Mouse (Mus musculus) spleen, adult 18-20 months (tissue): Measurements from ENCODE around the gene Myo19.

ENCODE experiments used
- DNase-seq, 2 experiments: peaks; one replicate each; pipeline ENCODE4 v3.0.0; 2022; ENCODE audit warnings: mixed read lengths in 2 of 2

The Myo19 gene

DNA sequence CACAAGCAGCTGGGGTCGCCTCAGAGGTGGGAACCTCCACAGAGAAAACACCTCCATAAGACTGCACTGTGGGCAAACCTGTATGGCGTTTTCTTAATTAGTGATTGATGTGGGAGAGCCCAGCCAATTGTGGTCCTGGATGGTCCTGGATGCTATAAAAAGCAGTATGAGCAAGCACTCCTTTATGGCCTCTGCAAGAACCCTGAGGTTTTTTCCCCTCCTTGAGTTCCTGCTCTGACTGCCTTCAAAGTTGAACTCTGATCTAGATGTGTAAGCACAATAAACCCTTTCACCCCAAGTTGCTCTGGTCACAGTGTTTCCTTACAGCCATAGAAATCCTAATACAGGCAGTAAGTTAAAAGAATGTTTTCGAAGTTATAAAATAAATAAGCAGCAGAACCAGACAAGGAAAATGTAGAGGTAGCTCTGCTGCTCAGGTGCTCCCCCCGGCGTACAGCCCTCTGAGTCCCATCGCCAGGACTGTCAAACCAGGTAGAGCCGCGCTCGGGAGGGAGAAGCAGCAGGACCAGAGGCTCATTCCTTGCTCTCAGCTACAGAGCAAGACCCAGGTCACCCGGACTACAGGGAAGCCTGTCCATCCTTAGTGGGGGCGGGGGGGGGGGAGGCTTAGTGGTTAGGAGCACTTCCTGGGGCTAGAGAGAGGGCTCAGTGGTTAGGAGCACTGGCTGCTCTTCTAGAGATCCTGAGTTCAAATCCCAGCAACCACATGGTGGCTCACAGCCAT lies 7.0 kb downstream of the Myo19 start:
- no peak for DNase-seq

GRCm38 (mm10) chr11:84888025-84888424 lies 8.1 kb downstream of the Myo19 start:
- DNase-seq = no peak

GRCm38 (mm10) chr11:84889492-84889891 lies 9.5 kb downstream of the Myo19 start:
- no peak for DNase-seq

- DNase-seq = no peak
Measured at GRCm38 (mm10) chr11:84891705-84892104, 11.8 kb downstream of the Myo19 start.

DNA sequence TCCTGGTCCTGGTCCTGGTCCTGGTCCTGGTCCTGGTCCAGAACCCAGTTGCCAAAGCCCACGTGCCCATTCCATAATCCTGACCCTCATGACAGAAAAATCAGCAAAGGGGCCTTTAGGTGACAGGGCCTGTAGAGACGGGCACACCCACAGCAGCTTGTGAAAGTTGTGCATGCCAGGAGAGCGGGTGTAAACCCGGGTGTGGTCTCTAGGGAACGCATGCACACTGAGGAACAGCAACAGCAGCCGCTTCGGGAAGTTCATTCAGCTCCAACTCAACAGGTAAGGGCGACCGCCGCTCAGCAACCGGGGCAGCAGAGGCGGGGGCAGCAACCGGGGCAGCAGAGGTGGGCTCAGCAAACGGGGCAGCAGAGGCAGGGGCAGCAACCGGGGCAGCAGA lies 13.2 kb downstream of the Myo19 start:
- no peak for DNase-seq

- DNase-seq = no peak
Measured at GRCm38 (mm10) chr11:84904597-84905144, 24.7 kb downstream of the Myo19 start.

DNA sequence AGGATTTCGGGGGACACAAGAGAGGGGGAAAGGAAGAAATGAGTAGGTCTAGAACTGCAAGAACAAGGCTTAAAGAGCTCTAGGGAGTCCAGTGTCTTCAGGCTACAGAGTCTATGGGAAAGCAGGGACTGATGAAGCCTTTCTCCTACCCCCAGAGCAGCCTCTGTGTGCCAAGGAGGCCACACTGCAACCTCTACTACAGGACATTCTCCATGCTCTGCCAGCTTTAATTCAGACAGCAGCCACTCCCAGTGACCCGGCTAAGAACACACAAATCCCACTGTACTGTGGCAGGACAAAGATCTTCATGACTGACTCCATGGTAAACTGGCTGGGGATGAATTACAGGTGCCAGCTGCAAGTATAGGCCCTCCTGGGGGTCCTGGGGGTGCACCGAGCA lies 27.1 kb downstream of the Myo19 start:
- DNase-seq = no peak

DNA sequence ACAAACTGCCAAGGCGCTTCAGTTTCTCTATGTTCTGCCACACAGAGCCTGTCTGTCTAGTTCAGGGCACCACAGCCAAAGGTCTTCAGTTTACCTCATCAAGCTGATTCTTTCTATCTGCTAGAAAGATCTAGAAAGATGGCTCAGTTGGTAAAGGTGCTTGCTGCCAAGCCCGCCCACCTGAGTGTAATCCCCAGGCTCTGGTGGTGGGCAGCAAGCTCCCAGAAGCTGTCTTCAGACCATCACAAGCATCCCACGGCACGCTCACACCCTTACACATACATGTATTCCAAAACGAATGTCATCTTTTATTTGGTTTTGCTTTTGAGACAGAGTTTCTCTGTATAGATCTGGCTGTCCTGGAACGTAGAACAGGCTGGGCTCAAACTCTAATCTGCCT lies 28.5 kb downstream of the Myo19 start:
- no peak for DNase-seq

DNA sequence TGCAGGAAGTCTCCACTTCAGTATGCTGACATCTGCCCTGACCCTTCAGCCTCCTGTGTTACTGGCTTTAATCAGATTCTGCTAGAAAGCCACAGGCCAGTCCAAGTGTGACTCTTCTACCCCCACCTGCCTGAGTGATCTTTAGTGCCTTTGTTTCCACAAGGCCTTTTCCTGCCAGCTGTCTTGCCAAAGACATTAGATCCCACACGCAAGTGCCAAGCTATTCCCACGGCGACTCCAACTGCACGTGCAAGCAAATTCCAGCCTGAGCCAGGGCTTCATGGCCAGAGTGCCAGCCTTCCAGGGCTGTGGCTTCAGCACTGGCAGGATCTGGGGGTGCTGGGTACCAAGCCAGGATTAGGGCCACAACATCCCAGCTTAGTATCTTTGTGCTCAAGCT lies 30.5 kb downstream of the Myo19 start:
- DNase-seq = no peak

DNA sequence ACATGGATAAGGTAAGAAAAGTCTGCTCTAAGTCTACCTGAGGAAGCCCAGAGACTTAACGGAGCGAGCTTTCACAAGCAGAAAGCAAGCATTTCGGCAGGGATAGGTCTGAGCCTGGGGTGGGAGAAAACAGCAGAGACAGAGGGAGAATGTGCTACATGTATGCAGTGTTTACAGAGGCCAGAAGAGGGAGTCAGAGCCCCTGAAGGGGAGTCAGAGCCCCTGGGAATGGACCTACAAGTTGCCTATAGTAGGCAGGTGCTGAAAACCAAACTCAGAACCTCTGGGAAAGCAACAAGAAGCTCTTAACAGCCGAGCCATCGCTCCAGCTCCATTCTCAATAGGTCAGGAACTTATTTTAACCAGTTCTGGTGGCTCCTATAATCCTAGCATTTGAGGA lies 34.7 kb downstream of the Myo19 start:
- no peak for DNase-seq

GRCm38 (mm10) chr11:84916053-84916702 lies 36.2 kb downstream of the Myo19 start, which contains the start of gene Znhit3:
Gene Znhit3 (minus strand): TSS chr11:84916366.
- peak; percentile 53 to 69 for DNase-seq

GRCm38 (mm10) chr11:84916703-84917300 lies 36.9 kb downstream of the Myo19 start:
- no peak for DNase-seq

DNA sequence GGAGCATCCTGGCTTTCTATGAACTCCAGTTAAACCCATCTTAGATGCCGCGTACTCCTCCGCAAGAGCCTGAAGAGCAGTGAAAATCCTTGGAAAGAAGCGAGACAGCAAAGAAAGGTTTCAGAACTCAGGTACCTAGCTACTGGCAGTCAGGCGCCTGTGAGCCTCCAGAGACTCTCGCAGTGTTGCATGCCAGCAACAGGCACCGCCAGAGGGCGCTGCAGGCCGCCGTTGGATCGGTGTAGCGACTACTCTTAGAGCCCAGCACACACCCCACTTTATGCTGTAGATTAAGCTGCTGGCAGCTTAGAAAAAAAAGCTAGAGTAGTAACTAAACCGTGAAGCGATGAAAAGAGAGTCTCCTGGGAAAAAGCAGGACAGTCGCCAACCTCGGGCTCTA lies 38.5 kb downstream of the Myo19 start:
- DNase-seq = peak; percentile 48 to 78

- peak; percentile 15 to 55 for DNase-seq
Measured at GRCm38 (mm10) chr11:84919276-84919675, 39.3 kb downstream of the Myo19 start.

- DNase-seq = no peak
Measured at GRCm38 (mm10) chr11:84919951-84920350, 40.0 kb downstream of the Myo19 start.

- no peak for DNase-seq
Measured at GRCm38 (mm10) chr11:84920981-84921380, 41.0 kb downstream of the Myo19 start.

- DNase-seq = no peak
Measured at GRCm38 (mm10) chr11:84932261-84932660, 52.3 kb downstream of the Myo19 start.

GRCm38 (mm10) chr11:84939508-84940053 lies 59.6 kb downstream of the Myo19 start:
- DNase-seq = no peak

GRCm38 (mm10) chr11:84940140-84940539 lies 60.2 kb downstream of the Myo19 start:
- DNase-seq = no peak

DNA sequence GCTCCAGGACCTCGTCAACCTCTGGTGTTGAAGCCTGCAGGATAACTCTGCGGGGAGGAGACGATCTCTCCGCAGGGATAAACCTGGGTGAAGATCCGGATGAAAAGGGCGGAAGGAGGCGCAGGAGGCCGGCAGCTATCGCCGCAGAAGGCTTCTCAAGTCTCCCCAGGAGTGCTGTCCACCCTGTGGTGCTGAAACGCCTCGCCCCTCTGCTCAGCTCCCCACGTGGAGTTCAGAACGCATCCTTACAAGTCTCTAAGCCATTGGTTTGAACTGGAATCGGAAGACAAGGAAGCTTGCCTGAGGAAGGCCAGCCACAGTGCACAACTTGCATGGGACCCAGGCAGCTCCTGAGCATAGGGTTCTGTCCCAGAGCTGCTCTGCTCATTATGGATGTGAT lies 64.0 kb downstream of the Myo19 start:
- DNase-seq = peak in 1 of 2 experiments; percentile 4

DNA sequence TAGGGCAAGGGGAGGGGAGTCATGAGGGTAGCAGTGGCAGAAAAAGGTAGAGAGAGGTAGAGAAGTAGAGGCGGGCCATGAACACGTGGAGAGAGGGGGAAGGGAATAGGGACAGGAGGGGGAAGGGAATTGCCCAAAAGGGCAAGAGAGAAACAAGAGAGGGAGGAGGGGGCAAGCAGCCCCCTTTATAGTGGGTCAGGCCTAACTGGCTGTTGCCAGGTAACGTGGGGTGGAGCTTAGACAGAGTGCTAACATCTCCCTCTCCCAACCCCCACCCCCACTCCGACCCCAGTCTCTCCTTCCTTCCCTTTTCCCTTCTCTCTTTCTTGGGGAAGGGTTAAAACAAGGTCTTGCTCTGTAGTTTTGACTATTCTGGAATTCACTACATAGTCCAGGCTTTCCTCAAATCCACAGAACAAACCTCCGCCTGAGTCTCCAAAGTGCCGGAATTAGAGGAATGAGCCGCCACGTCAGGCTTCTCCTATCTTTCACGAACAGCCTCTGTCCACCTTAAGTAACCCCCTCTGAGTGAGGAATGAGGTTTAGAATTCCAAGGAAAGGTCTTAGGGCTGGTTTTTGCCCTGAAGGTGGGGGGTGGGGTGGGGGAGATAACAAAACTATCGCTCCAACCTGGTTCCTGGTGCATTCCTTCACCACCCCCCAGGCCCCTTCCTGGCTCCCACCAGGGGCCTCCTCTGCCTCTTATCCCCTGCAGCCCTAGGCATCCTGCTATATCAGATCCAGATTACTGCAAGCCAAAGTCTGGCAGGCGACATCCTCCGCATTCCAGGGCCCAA lies 64.9 kb downstream of the Myo19 start:
- no peak for DNase-seq

DNA sequence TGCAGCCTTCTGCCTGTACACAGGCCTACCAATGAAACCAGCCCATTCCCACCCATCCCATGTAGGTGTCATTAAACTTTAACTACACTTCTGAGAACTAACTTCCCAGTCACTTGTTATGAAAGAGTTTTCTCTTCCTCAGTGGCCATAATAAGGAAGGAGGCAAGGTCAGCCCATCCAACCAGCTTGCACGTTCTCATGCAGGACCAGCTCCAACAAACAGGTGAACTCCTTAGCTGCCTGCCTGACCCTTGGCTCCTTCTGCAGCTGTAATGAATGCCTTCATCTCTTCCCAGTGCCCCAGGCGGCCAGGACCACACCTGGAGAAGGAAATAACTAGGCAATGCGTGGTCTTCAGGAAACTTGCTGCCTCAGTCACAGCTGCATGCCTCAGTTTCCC lies 65.9 kb downstream of the Myo19 start:
- no peak for DNase-seq

GRCm38 (mm10) chr11:84947206-84947605 lies 67.3 kb downstream of the Myo19 start:
- DNase-seq = no peak
